Mouse (Mus musculus): ENCODE measurements around the gene Psapl1.

- TF ChIP-seq CTCF (IDR thresholded peaks at IDR 0.05; ENCODE audit: insufficient read depth, low read depth, low read length) = no peak
- no peak for TF ChIP-seq POLR2A (IDR thresholded peaks at IDR 0.05; ENCODE audit: insufficient read depth, low read depth, low read length)
Measured at GRCm38 (mm10) chr5:36176409-36176808, 27.4 kb upstream of the Psapl1 start.
